Mouse (Mus musculus): ENCODE results near the gene B3gnt7.
"Not testable (repeated sequence)": the region's sequence is repeated elsewhere in the genome, so short reads cannot be mapped to it uniquely, and the experiment has no call there.

B3gnt7 gene

GRCm38 (mm10) chr1:86301221-86302091 lies 1.2 kb upstream of the B3gnt7 start:
- DNase-seq (ENCODE audit: low spot score in 2 of 2) = no peak

GRCm38 (mm10) chr1:86303063-86303872 lies 636 bp downstream of the B3gnt7 start:
- peak; percentile 34 to 43 for DNase-seq (ENCODE audit: low spot score in 2 of 2)

- DNase-seq (ENCODE audit: low spot score in 2 of 2) = peak in 1 of 2 experiments; percentile 8
Observed at GRCm38 (mm10) chr1:86303873-86304250, 1.2 kb downstream of the B3gnt7 start.

GRCm38 (mm10) chr1:86306686-86307085 lies 4.1 kb downstream of the B3gnt7 start:
- DNase-seq (ENCODE audit: low spot score in 2 of 2) = no peak

GRCm38 (mm10) chr1:86307177-86307762 lies 4.6 kb downstream of the B3gnt7 start:
- DNase-seq (ENCODE audit: low spot score in 2 of 2) = no peak

GRCm38 (mm10) chr1:86307871-86308641 lies 5.4 kb downstream of the B3gnt7 start:
- no peak for DNase-seq (ENCODE audit: low spot score in 2 of 2)

- no peak for DNase-seq (ENCODE audit: low spot score in 2 of 2)
Observed at GRCm38 (mm10) chr1:86309270-86309833, 6.7 kb downstream of the B3gnt7 start.

- DNase-seq (ENCODE audit: low spot score in 2 of 2) = no peak
Observed at GRCm38 (mm10) chr1:86310536-86311310, 8.1 kb downstream of the B3gnt7 start.

- DNase-seq (ENCODE audit: low spot score in 2 of 2) = no peak
Observed at GRCm38 (mm10) chr1:86311467-86312005, 8.9 kb downstream of the B3gnt7 start.

- no peak for DNase-seq (ENCODE audit: low spot score in 2 of 2)
Observed at GRCm38 (mm10) chr1:86312269-86312668, 9.6 kb downstream of the B3gnt7 start.

- DNase-seq (ENCODE audit: low spot score in 2 of 2) = no peak
Observed at GRCm38 (mm10) chr1:86313096-86313771, 10.6 kb downstream of the B3gnt7 start.

GRCm38 (mm10) chr1:86313772-86314125 lies 11.1 kb downstream of the B3gnt7 start:
- no peak for DNase-seq (ENCODE audit: low spot score in 2 of 2)

GRCm38 (mm10) chr1:86320822-86321413 lies 18.3 kb downstream of the B3gnt7 start:
- no peak for DNase-seq (ENCODE audit: low spot score in 2 of 2)

GRCm38 (mm10) chr1:86336330-86336729 lies 33.7 kb downstream of the B3gnt7 start:
- DNase-seq (ENCODE audit: low spot score in 2 of 2) = no peak

- peak; percentile 90 to 92 for DNase-seq (ENCODE audit: low spot score in 2 of 2)
Observed at GRCm38 (mm10) chr1:86339156-86339812, 36.7 kb downstream of the B3gnt7 start.

- not testable (repeated sequence) for DNase-seq (ENCODE audit: low spot score in 2 of 2)
Observed at GRCm38 (mm10) chr1:86341096-86341495, 38.5 kb downstream of the B3gnt7 start.

- no peak for DNase-seq (ENCODE audit: low spot score in 2 of 2)
Observed at GRCm38 (mm10) chr1:86342371-86342770, 39.7 kb downstream of the B3gnt7 start.

- no peak for DNase-seq (ENCODE audit: low spot score in 2 of 2)
Observed at GRCm38 (mm10) chr1:86343087-86343645, 40.5 kb downstream of the B3gnt7 start.

Data from right cerebral cortex, adult 2 months (tissue).